Mouse (Mus musculus) heart, postnatal 0 days (tissue): Measurements from ENCODE around the gene Ryr2. TPM values are rescaled to one million over a fixed set of nuclear protein-coding genes. Genes with fewer than 3 reads are reported as not detected.
A peak's percentile ranks its signal among the peaks of the same experiment; 100 is the strongest.

Experiments
- ATAC-seq: fragments of 200-750 bp; cut with Nextera tagmentation; 2 replicates; pipeline ENCODE4 v1.8.0; 2017; ENCODE audit warnings: low read depth, moderate number of reproducible peaks, moderate library complexity; ENCODE audit not compliant: insufficient read depth
- DNase-seq: peaks from one replicate; pipeline ENCODE4 v3.0.0-alpha.2; 2016; ENCODE audit warnings: low spot score
- H3K27ac ChIP-seq: fragments of 300-500 bp; sonication (generic); 2 replicates; pipeline ENCODE4 v1.5.1; 2014; ENCODE audit warnings: low read depth, mild to moderate bottlenecking
- H3K27me3 ChIP-seq: fragments of 300-500 bp; sonication (generic); 2 replicates; pipeline ENCODE4 v1.6.1; 2014; ENCODE audit warnings: low read length, mixed read lengths; ENCODE audit not compliant: control insufficient read depth, insufficient read depth
- H3K36me3 ChIP-seq: fragments of 300-500 bp; sonication (generic); replicated peaks from 2 replicates; pipeline ENCODE4 v1.6.1; 2014; ENCODE audit warnings: low read length, mixed read lengths; ENCODE audit not compliant: control insufficient read depth, insufficient read depth
- H3K4me1 ChIP-seq: fragments of 300-500 bp; sonication (generic); 2 replicates; pipeline ENCODE4 v1.6.1; 2014; ENCODE audit warnings: antibody characterized with exemption; ENCODE audit not compliant: control insufficient read depth, insufficient read depth
- H3K4me2 ChIP-seq: fragments of 300-500 bp; sonication (generic); 2 replicates; pipeline ENCODE4 v1.6.1; 2014; ENCODE audit warnings: low read depth, mild to moderate bottlenecking, low read length, moderate library complexity
- H3K4me3 ChIP-seq: fragments of 300-500 bp; sonication (generic); 2 replicates; pipeline ENCODE4 v1.5.1; 2014; ENCODE audit warnings: low read depth, low read length
- H3K9ac ChIP-seq: fragments of 300-500 bp; sonication (generic); replicated peaks from 2 replicates; pipeline ENCODE4 v1.6.1; 2014; ENCODE audit warnings: low read depth, low read length, mixed read lengths
- H3K9me3 ChIP-seq: fragments of 300-500 bp; sonication (generic); replicated peaks from 2 replicates; pipeline ENCODE4 v1.6.1; 2016; ENCODE audit warnings: low read length; ENCODE audit not compliant: control insufficient read depth
- CTCF ChIP-seq: IDR thresholded peaks from 2 replicates; pipeline ENCODE4 v1.5.1; 2016; ENCODE audit warnings: antibody characterized with exemption, control low read depth, low read depth
- EP300 ChIP-seq: IDR thresholded peaks from 2 replicates; pipeline ENCODE4 v1.6.1; 2016; ENCODE audit warnings: antibody characterized with exemption, low read depth
- WGBS: fragments of 180-500 bp; shearing (Covaris S2); extraction: QIAGEN DNeasy Blood & Tissue Kit; methylation state at CpG from one replicate; pipeline ENCODE4 v1.1.7; 2014; 5-methylcytosine and 5-hydroxymethylcytosine counted together
- polyA plus RNA-seq: library from polyadenylated mRNA; unstranded; fragments of >200 nt; fragmentation: Nextera tagmentation; extraction: Ambion mirVana; gene quantifications from 2 replicates; pipeline ENCODE4 v1.2.1, GENCODE M21; 2015
- total RNA-seq: library from RNA; depleted of rRNA; stranded (reverse); fragments of >200 nt; gene quantifications from 2 replicates; pipeline ENCODE4 v1.2.3, GENCODE M21; 2014; ENCODE audit warnings: low replicate concordance

The Ryr2 gene
- total and polyA plus RNA-seq, 2 experiments from 2014 or later, result 61.4 to 396 TPM

DNA sequence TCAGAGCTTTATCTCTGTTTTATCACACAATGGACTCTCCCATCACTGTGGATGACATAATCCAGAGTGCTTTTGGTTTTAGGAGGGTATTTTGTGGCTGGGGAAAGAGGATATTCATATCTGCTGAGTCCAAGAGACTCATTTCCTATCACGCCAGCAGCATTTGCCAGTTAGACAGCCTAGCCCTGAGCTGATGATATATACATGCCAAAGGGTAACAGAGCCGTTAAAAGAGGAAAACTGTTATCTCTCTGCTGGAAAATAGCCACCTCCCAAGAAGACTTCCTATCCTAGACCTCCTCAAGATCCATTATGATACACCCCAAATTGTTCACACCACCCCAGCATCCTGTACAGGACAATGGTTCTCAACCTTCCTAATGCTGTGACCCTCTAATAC lies 191.1 kb downstream of the Ryr2 start:
- Histone ChIP-seq H3K4me1 (peaks cover 13% of the 10 kb centered on the region; the same call in 1 of the 2 replicates), H3K9ac (no peak overlapping the region), H3K9me3 (no peaks in the 10 kb centered on the region), H3K27me3 (no peaks in the 10 kb centered on the region), H3K36me3 (no peaks in the 10 kb centered on the region), H3K4me3 (no peak overlapping the region), H3K4me2 (no peak overlapping the region), H3K27ac (no peak overlapping the region)
- WGBS, result 23% methylated on average over 2 of the region's 2 CpGs
- TF ChIP-seq EP300 (no peak), CTCF (no peak)
- ATAC-seq, result no peak
- DNase-seq, result no peak

DNA sequence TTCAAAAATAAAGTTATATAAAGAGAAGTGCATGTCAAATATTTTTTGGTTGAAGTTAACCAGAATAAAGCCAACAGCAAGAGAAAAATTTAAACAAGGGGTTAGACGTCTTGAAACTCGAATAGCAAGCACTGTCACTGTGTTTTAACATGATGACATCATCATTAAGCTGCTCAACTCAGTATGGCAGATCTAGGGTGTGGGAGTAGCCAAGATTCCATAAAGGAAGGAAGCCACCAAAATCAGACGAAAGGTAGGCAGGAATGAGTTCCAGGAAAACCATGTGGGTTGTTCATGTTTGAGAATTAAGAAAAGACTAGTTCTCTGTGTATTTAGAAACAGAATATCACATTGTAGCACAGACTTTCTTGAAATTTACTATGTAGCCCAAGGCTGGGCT lies 192.1 kb downstream of the Ryr2 start:
- no peak overlapping the region for H3K27ac ChIP-seq
- no peaks in the 10 kb centered on the region for H3K27me3 ChIP-seq
- H3K4me3 ChIP-seq, result no peak overlapping the region
- no peaks in the 10 kb centered on the region for H3K36me3 ChIP-seq
- H3K9me3 ChIP-seq, result no peaks in the 10 kb centered on the region
- no peak for TF ChIP-seq EP300
- TF ChIP-seq CTCF, result no peak
- 54% methylated on average over 3 of the region's 3 CpGs for WGBS
- DNase-seq (no peak), ATAC-seq (no peak)
- H3K9ac ChIP-seq, result no peak overlapping the region
- peaks cover 17% of the 10 kb centered on the region; the same call in 1 of the 2 replicates for H3K4me1 ChIP-seq
- H3K4me2 ChIP-seq, result no peak overlapping the region

DNA sequence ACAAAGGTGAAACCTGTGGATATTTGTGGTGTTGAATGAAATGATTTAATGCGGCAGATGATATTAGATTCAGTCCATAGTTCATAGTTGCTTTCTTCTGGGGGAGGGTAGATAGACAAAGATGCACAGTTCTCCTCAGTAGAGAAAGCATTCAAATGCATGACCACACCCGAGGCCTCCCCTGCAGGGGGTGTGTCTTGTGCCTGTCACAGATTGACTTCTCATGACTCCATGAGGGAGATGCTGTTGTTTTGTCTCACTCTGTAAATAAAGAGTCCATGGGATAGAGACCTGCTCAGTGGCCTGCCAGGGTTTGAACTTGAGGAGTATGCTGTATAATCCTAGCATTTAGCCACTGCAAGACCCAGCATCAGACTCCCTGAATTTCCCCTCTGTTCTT lies 194.5 kb downstream of the Ryr2 start:
- Histone ChIP-seq H3K27ac (no peak overlapping the region), H3K9me3 (no peaks in the 10 kb centered on the region), H3K36me3 (no peaks in the 10 kb centered on the region), H3K4me2 (no peak overlapping the region), H3K9ac (no peak overlapping the region), H3K4me3 (no peak overlapping the region), H3K27me3 (no peaks in the 10 kb centered on the region), H3K4me1 (peaks cover 34% of the 10 kb centered on the region)
- ATAC-seq (no peak), DNase-seq (no peak)
- TF ChIP-seq CTCF, result no peak
- 79% methylated on average over 2 of the region's 2 CpGs for WGBS

DNA sequence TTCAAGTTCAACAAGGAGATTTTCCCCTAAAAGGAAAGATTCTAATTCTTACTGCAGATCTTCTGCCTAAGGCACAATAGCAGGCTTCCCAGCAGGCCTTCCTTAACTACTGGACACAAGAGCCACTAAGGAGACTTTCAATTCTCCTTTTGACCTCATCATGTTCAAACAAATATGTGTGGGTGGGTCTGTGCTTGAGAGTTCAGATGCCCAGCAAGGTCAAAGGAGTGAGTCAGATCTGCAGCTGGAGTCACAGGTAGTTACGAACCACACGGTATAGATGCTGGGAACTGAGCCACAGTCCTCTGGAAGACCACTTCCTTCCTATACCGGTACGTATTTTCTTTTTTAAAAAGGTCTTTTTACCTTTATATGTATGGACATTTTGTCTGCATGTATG lies 198.6 kb downstream of the Ryr2 start:
- Histone ChIP-seq H3K27me3 (no peaks in the 10 kb centered on the region), H3K27ac (peak overlapping the region; percentile 30; the same call in 1 of the 2 replicates), H3K4me1 (peaks cover 32% of the 10 kb centered on the region), H3K4me3 (no peak overlapping the region), H3K9me3 (no peaks in the 10 kb centered on the region), H3K4me2 (no peak overlapping the region), H3K9ac (no peak overlapping the region), H3K36me3 (no peaks in the 10 kb centered on the region)
- TF ChIP-seq CTCF (no peak), EP300 (no peak)
- DNase-seq (no peak), ATAC-seq (no peak)
- WGBS, result 72% methylated on average over 4 of the region's 4 CpGs

DNA sequence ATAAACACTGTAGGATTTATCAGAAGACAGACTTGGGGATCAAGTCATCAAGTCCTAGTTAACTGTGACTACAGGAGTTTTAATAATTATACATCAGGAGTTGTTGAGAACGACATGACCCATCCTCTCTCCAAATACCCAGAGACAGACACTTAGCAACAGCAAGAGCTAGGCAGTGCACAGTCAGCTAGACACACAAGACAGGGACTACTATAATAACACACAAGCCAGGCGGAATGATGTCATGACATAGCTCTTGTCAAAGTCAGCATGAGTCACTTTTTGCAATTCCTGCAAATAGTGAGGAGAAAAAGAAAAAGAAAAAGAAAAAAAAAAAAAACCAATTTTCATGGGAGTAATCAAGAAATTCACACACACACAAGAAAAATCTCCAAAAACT lies 201.6 kb downstream of the Ryr2 start:
- ATAC-seq, result no peak

DNA sequence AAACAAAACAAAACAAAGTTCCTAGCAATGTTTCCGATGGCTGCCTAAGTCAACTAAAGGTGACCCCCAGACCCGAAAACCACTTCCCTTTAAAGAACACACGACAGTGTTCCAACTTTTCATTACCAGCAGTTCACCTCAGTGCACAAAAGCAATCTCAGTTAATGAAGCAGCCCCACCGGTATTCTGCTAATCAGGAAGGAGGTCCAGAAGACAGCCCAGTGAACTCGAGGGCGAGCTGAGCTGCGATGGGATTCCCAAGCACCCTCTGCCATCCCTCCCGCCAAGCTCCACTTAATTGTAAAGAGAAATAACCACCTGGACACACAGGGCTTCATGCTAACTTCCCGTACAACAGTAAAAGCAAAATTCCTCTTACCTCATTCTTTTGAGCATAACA lies 203.5 kb downstream of the Ryr2 start:
- Histone ChIP-seq H3K9ac (no peak overlapping the region), H3K27me3 (no peaks in the 10 kb centered on the region), H3K27ac (no peak overlapping the region), H3K9me3 (no peaks in the 10 kb centered on the region), H3K4me3 (no peak overlapping the region), H3K36me3 (no peaks in the 10 kb centered on the region), H3K4me2 (no peak overlapping the region), H3K4me1 (peaks cover 9% of the 10 kb centered on the region)
- WGBS, result 65% methylated on average over 9 of the region's 9 CpGs
- no peak for TF ChIP-seq EP300
- no peak for TF ChIP-seq CTCF
- ATAC-seq (no peak), DNase-seq (no peak)

More for the DNA sequence above, 201.6 kb downstream of the Ryr2 start:
- Histone ChIP-seq H3K9ac (no peak overlapping the region), H3K27ac (no peak overlapping the region), H3K4me3 (no peak overlapping the region), H3K36me3 (no peaks in the 10 kb centered on the region), H3K9me3 (no peaks in the 10 kb centered on the region), H3K27me3 (no peaks in the 10 kb centered on the region), H3K4me2 (no peak overlapping the region), H3K4me1 (peaks cover 24% of the 10 kb centered on the region)
- no peak for DNase-seq
- no peak for TF ChIP-seq EP300
- TF ChIP-seq CTCF, result no peak
- WGBS, result 48% methylated on average over 2 of the region's 2 CpGs
